Mouse (Mus musculus) stomach, postnatal 0 days (tissue): ENCODE measurements at regions not wholly inside any gene's neighbourhood (a gene's known extent, or its start where the extent isn't known, plus 50 kb on each side); places are given as distances from the start of the nearest gene placed in this dataset.
A peak's percentile ranks its signal among the peaks of the same experiment; 100 is the strongest.

ENCODE experiments used
- ATAC-seq: fragments of 200-750 bp; cut with Nextera tagmentation; 2 replicates; pipeline ENCODE4 v1.8.0; 2017; ENCODE audit not compliant: low FRiP score, low TSS enrichment
- DNase-seq: peaks from one replicate; pipeline ENCODE4 v3.0.0-alpha.2; 2016; ENCODE audit warnings: low spot score
- H3K27ac ChIP-seq: fragments of 300-500 bp; sonication (generic); replicated peaks from 2 replicates; pipeline ENCODE4 v1.5.1; 2014; ENCODE audit warnings: mild to moderate bottlenecking, control low read depth
- H3K27me3 ChIP-seq: fragments of 300-500 bp; sonication (generic); 2 replicates; pipeline ENCODE4 v1.6.1; 2014; ENCODE audit warnings: low read length; ENCODE audit not compliant: control insufficient read depth, insufficient read depth
- H3K36me3 ChIP-seq: fragments of 300-500 bp; sonication (generic); 2 replicates; pipeline ENCODE4 v1.6.1; 2014; ENCODE audit warnings: low read length, mixed read lengths; ENCODE audit not compliant: control insufficient read depth, insufficient read depth
- H3K4me1 ChIP-seq: fragments of 300-500 bp; sonication (generic); replicated peaks from 2 replicates; pipeline ENCODE4 v1.6.1; 2014; ENCODE audit warnings: antibody characterized with exemption; ENCODE audit not compliant: control insufficient read depth, insufficient read depth
- H3K4me2 ChIP-seq: fragments of 300-500 bp; sonication (generic); replicated peaks from 2 replicates; pipeline ENCODE4 v1.6.1; 2014; ENCODE audit warnings: low read depth, mild to moderate bottlenecking, control low read depth, moderate library complexity
- H3K4me3 ChIP-seq: fragments of 300-500 bp; sonication (generic); 2 replicates; pipeline ENCODE4 v1.5.1; 2014; ENCODE audit warnings: low read depth, low read length, control low read depth
- H3K9ac ChIP-seq: fragments of 300-500 bp; sonication (generic); 2 replicates; pipeline ENCODE4 v1.6.1; 2014; ENCODE audit warnings: mild to moderate bottlenecking, low read length, control low read depth, mixed read lengths
- H3K9me3 ChIP-seq: fragments of 300-500 bp; sonication (generic); 2 replicates; pipeline ENCODE4 v1.6.1; 2016; ENCODE audit warnings: low read length; ENCODE audit not compliant: control insufficient read depth
- CTCF ChIP-seq: IDR thresholded peaks from 2 replicates; pipeline ENCODE4 v1.5.1; 2016; ENCODE audit warnings: antibody characterized with exemption, low read depth, mild to moderate bottlenecking, moderate library complexity
- EP300 ChIP-seq: optimal IDR thresholded peaks from 2 replicates; pipeline ENCODE3; 2016; ENCODE audit warnings: antibody characterized with exemption
- WGBS: fragments of 180-500 bp; shearing (Covaris S2); extraction: QIAGEN DNeasy Blood & Tissue Kit; methylation state at CpG from one replicate; pipeline ENCODE4 v1.1.7; 2014; 5-methylcytosine and 5-hydroxymethylcytosine counted together

- Histone ChIP-seq H3K4me2 (no peak overlapping the region), H3K4me1 (no peaks in the 10 kb centered on the region), H3K36me3 (no peaks in the 10 kb centered on the region), H3K9me3 (no peaks in the 10 kb centered on the region), H3K4me3 (no peak overlapping the region), H3K9ac (no peak overlapping the region), H3K27me3 (no peaks in the 10 kb centered on the region), H3K27ac (no peak overlapping the region)
- WGBS: 37% methylated on average over 2 of the region's 2 CpGs
- DNase-seq (no peak), ATAC-seq (no peak)
- TF ChIP-seq EP300: no peak
- TF ChIP-seq CTCF: no peak
These were observed 227.4 kb upstream of the Pabpc6 start for GRCm38 (mm10) chr17:9896964-9897363.

- Histone ChIP-seq H3K27me3 (no peaks in the 10 kb centered on the region), H3K27ac (peak overlapping the region; percentile 45; the same call in 1 of the 2 replicates), H3K4me3 (no peak overlapping the region), H3K9ac (no peak overlapping the region), H3K4me2 (no peak overlapping the region), H3K9me3 (no peaks in the 10 kb centered on the region), H3K36me3 (no peaks in the 10 kb centered on the region), H3K4me1 (no peaks in the 10 kb centered on the region)
- ATAC-seq (no peak; the same call in 1 of the 2 replicates), DNase-seq (no peak)
- no peak for TF ChIP-seq EP300
- TF ChIP-seq CTCF: no peak
- 75% methylated on average over 7 of the region's 7 CpGs for WGBS
These were observed 226.2 kb upstream of the Pabpc6 start for GRCm38 (mm10) chr17:9895686-9896082.

GRCm38 (mm10) chr17:9894828-9895685, 225.5 kb upstream of the Pabpc6 start:
- DNase-seq (peak; percentile 69), ATAC-seq (peak; percentile 83)
- TF ChIP-seq CTCF (no peak), EP300 (no peak)
- no peaks in the 10 kb centered on the region for H3K27me3 ChIP-seq
- WGBS: 60% methylated on average over 19 of the region's 19 CpGs
- H3K4me1 ChIP-seq: no peaks in the 10 kb centered on the region
- peak overlapping the region; percentile 45; the same call in 1 of the 2 replicates for H3K27ac ChIP-seq
- H3K9ac ChIP-seq: no peak overlapping the region
- H3K4me3 ChIP-seq: no peak overlapping the region
- no peak overlapping the region for H3K4me2 ChIP-seq
- H3K36me3 ChIP-seq: no peaks in the 10 kb centered on the region
- H3K9me3 ChIP-seq: no peaks in the 10 kb centered on the region

GRCm38 (mm10) chr17:9893966-9894365, 224.4 kb upstream of the Pabpc6 start:
- Histone ChIP-seq H3K9ac (no peak overlapping the region), H3K4me2 (no peak overlapping the region), H3K27me3 (no peaks in the 10 kb centered on the region), H3K27ac (no peak overlapping the region), H3K4me1 (no peaks in the 10 kb centered on the region), H3K4me3 (no peak overlapping the region), H3K9me3 (no peaks in the 10 kb centered on the region), H3K36me3 (no peaks in the 10 kb centered on the region)
- peak; percentile 65 for TF ChIP-seq CTCF
- TF ChIP-seq EP300: no peak
- ATAC-seq: no peak
- no peak for DNase-seq
- 67% methylated on average over 6 of the region's 6 CpGs for WGBS

GRCm38 (mm10) chr17:9892776-9893175, 223.3 kb upstream of the Pabpc6 start:
- Histone ChIP-seq H3K27me3 (no peaks in the 10 kb centered on the region), H3K27ac (no peak overlapping the region), H3K36me3 (no peaks in the 10 kb centered on the region), H3K4me3 (no peak overlapping the region), H3K4me1 (no peaks in the 10 kb centered on the region), H3K4me2 (no peak overlapping the region), H3K9ac (no peak overlapping the region), H3K9me3 (no peaks in the 10 kb centered on the region)
- DNase-seq (no peak), ATAC-seq (no peak)
- TF ChIP-seq EP300: no peak
- TF ChIP-seq CTCF: no peak
- 89% methylated on average over 5 of the region's 5 CpGs for WGBS

- Histone ChIP-seq H3K4me3 (no peak overlapping the region), H3K4me2 (no peak overlapping the region), H3K9ac (no peak overlapping the region), H3K27me3 (no peaks in the 10 kb centered on the region), H3K36me3 (no peaks in the 10 kb centered on the region), H3K9me3 (no peaks in the 10 kb centered on the region), H3K4me1 (no peaks in the 10 kb centered on the region), H3K27ac (no peak overlapping the region)
- WGBS: 71% methylated on average over 9 of the region's 9 CpGs
- DNase-seq: no peak
- ATAC-seq: no peak
- no peak for TF ChIP-seq CTCF
- TF ChIP-seq EP300: no peak
These were observed 222.6 kb upstream of the Pabpc6 start for GRCm38 (mm10) chr17:9892141-9892540.
